8 mouse cellular contexts compared by ENCODE assay signal in the genomic region with DNA sequence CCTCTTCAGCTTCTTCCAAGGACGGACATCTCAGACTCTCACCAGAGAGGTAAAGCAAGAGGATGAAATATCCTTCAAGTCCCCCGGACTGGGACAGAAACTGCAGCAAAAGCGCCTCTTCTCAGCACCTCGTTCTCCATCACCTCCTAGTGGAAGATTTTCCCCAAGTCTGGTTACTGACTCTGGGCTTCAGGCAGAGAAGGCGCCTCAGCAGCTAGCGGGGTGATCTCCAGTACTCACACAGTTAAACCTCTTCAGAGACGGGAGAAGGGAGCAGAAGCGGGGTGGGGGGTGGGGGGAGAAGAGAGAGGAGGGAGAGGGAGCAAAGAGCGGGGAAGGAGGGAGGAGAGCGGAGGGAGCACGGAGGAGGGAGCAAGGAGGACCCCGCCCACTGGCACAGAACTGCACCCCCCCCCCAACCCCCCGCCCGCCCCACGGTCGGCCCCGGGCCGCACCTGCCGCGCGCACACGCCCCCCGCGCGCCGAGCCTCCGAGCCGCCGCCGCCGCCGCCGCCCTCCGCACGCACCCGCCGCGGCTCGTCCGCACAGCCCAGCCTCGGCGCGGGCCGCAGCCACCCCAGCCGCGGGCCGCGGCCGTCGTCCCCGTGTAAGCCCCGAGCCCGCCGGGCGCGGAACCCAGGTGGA. TPM values are rescaled to one million over a fixed set of nuclear protein-coding genes. Genes with fewer than 3 reads are reported as not detected.
DNase-seq lines count a peak whose midpoint lies in the region; ATAC-seq and TF ChIP-seq lines count a peak whose summit lies in the region.

No protein-coding gene starts in this region.

- ATAC-seq in Patski = peak; percentile 62
- peak; percentile 79 for ATAC-seq in limb, embryonic 15.5 days (ENCODE audit: insufficient number of reproducible peaks, low FRiP score, low TSS enrichment, low read depth)
- peak; percentile 95 for ATAC-seq in neural tube, embryonic 13.5 days (ENCODE audit: low read depth)

- no peak for DNase-seq in Patski (ENCODE audit: low read depth, low spot score)
- DNase-seq in cerebellum, adult 9-11 months = peak; percentile 85
- peak; percentile 54 to 60 for DNase-seq in frontal cortex, postnatal 10 days (ENCODE audit: low spot score in 2 of 2)
- peak; percentile 19 for DNase-seq in kidney, postnatal 10 days
- DNase-seq in gastrocnemius, adult 8-10 months (ENCODE audit: low spot score in 2 of 2) = no peak
- DNase-seq in ovary, adult 18-20 months (ENCODE audit: low spot score) = no peak

- peaks cover 44% of the 10 kb centered on the region for H3K27me3 ChIP-seq in Patski
- H3K27me3 ChIP-seq in limb, embryonic 15.5 days = peaks cover 13% of the 10 kb centered on the region
- peaks cover 3% of the 10 kb centered on the region; the same call in 1 of the 2 replicates for H3K27me3 ChIP-seq in neural tube, embryonic 13.5 days

- peaks cover 17% of the 10 kb centered on the region for H3K4me1 ChIP-seq in limb, embryonic 15.5 days
- H3K4me1 ChIP-seq in neural tube, embryonic 13.5 days (replicated peaks) = peaks cover 26% of the 10 kb centered on the region

- peak overlapping the region; percentile 94 for H3K4me2 ChIP-seq in limb, embryonic 15.5 days
- peak overlapping the region; percentile 74 for H3K4me2 ChIP-seq in neural tube, embryonic 13.5 days

- H3K9ac ChIP-seq in limb, embryonic 15.5 days = peak overlapping the region; percentile 26; the same call in 1 of the 2 replicates
- H3K9ac ChIP-seq in neural tube, embryonic 13.5 days = peak overlapping the region; percentile 89

- in situ Hi-C loops in Patski (cut with MboI; ENCODE audit: low pct_unique_long_range_greater_than_20kb) = no loop called here

- H3K4me3 ChIP-seq in limb, embryonic 15.5 days = peak overlapping the region; percentile 63
- H3K4me3 ChIP-seq in neural tube, embryonic 13.5 days = peak overlapping the region; percentile 85

- no peak overlapping the region for H3K27ac ChIP-seq in limb, embryonic 15.5 days
- peak overlapping the region; percentile 95 for H3K27ac ChIP-seq in neural tube, embryonic 13.5 days (replicated peaks)

- WGBS in limb, embryonic 15.5 days = under 1% methylated on average over 29 of the region's 56 CpGs
- under 1% methylated on average over 16 of the region's 56 CpGs for WGBS in neural tube, embryonic 13.5 days

- no peaks in the 10 kb centered on the region for H3K9me3 ChIP-seq in limb, embryonic 15.5 days
- H3K9me3 ChIP-seq in neural tube, embryonic 13.5 days = no peaks in the 10 kb centered on the region

- TF ChIP-seq CTCF in Patski (IDR thresholded peaks at IDR 0.05) = no peak

- CTCF ChIA-PET in Patski (lab: Charles Lee) = interaction anchor here (0.9 kb wide), 1 partner anchor 8 kb away, joined by 3 read pairs; no protein-coding TSS in a partner anchor

- POLR2A ChIA-PET in Patski (lab: Charles Lee) = no interaction called here

- no peaks in the 10 kb centered on the region for H3K36me3 ChIP-seq in limb, embryonic 15.5 days
- H3K36me3 ChIP-seq in neural tube, embryonic 13.5 days = no peaks in the 10 kb centered on the region

RNA-seq across cellular contexts. Expression of a gene that starts 0.7 kb away (rescaled TPM):
- 0.01 TPM for polyA plus RNA-seq in Patski (2021)
- polyA plus RNA-seq in limb, embryonic 15.5 days (2015; fragmentation: Nextera tagmentation; extraction: Ambion mirVana) = 2.7 and 2.9 TPM in 2 replicates
- 40.8 and 42.0 TPM in 2 replicates for polyA plus RNA-seq in neural tube, embryonic 13.5 days (2015; fragmentation: Nextera tagmentation; extraction: Ambion mirVana)
- total RNA-seq in gastrocnemius, adult 8-10 months (2022) = under 1 TPM; 0.18 to 0.46 (median 0.32) TPM

Comparison
In these comparisons a context has a peak if more than half of its experiments do, and no peak if none do; other contexts are left out.
1. DNase-seq: peak in cerebellum, adult 9-11 months (single experiment), frontal cortex, postnatal 10 days (2 of 2) and kidney, postnatal 10 days (single experiment); none in Patski (single experiment), gastrocnemius, adult 8-10 months (0 of 2) and ovary, adult 18-20 months (single experiment).
2. RNA of a gene that starts 0.7 kb away (polyA plus RNA-seq): 40.8 to 42.0 TPM in neural tube, embryonic 13.5 days; 2.7 to 2.9 TPM in limb, embryonic 15.5 days and 0.01 TPM in Patski (single experiment); every median in the first group is over 10 times any median in the second.
3. Peak in every context shown above with its lines, with median percentiles within 50 percentile points of each other: ATAC-seq.